Mouse (Mus musculus): ENCODE data around the gene Nr5a2.

The Nr5a2 gene

GRCm38 (mm10) chr1:136948511-136949275 lies 11.6 kb downstream of the Nr5a2 start:
- peak; percentile 78 for DNase-seq (ENCODE audit: extremely low spot score, low spot score)

GRCm38 (mm10) chr1:136948127-136948422 lies 12.2 kb downstream of the Nr5a2 start:
- no peak for DNase-seq (ENCODE audit: extremely low spot score, low spot score)

GRCm38 (mm10) chr1:136947394-136948126 lies 12.7 kb downstream of the Nr5a2 start:
- DNase-seq (ENCODE audit: extremely low spot score, low spot score), result peak; percentile 67

GRCm38 (mm10) chr1:136946806-136947393 lies 13.3 kb downstream of the Nr5a2 start:
- DNase-seq (ENCODE audit: extremely low spot score, low spot score), result no peak

- DNase-seq (ENCODE audit: extremely low spot score, low spot score), result peak; percentile 56
Observed at GRCm38 (mm10) chr1:136946404-136946803, 13.8 kb downstream of the Nr5a2 start.

GRCm38 (mm10) chr1:136945876-136946275 lies 14.4 kb downstream of the Nr5a2 start:
- DNase-seq (ENCODE audit: extremely low spot score, low spot score), result peak; percentile 57

GRCm38 (mm10) chr1:136945426-136945825 lies 14.8 kb downstream of the Nr5a2 start:
- no peak for DNase-seq (ENCODE audit: extremely low spot score, low spot score)

GRCm38 (mm10) chr1:136940603-136941002 lies 19.6 kb downstream of the Nr5a2 start:
- no peak for DNase-seq (ENCODE audit: extremely low spot score, low spot score)

- DNase-seq (ENCODE audit: extremely low spot score, low spot score), result no peak
Observed at GRCm38 (mm10) chr1:136939220-136939619, 21.0 kb downstream of the Nr5a2 start.

GRCm38 (mm10) chr1:136935960-136936324 lies 24.3 kb downstream of the Nr5a2 start:
- DNase-seq (ENCODE audit: extremely low spot score, low spot score), result no peak

GRCm38 (mm10) chr1:136935316-136935959 lies 24.8 kb downstream of the Nr5a2 start:
- DNase-seq (ENCODE audit: extremely low spot score, low spot score), result no peak

- DNase-seq (ENCODE audit: extremely low spot score, low spot score), result no peak
Observed at GRCm38 (mm10) chr1:136934051-136934450, 26.2 kb downstream of the Nr5a2 start.

- DNase-seq (ENCODE audit: extremely low spot score, low spot score), result no peak
Observed at GRCm38 (mm10) chr1:136931026-136931425, 29.2 kb downstream of the Nr5a2 start.

GRCm38 (mm10) chr1:136929743-136930142 lies 30.5 kb downstream of the Nr5a2 start:
- no peak for DNase-seq (ENCODE audit: extremely low spot score, low spot score)

- DNase-seq (ENCODE audit: extremely low spot score, low spot score), result no peak
Observed at GRCm38 (mm10) chr1:136927428-136927827, 32.8 kb downstream of the Nr5a2 start.

GRCm38 (mm10) chr1:136926026-136926425 lies 34.2 kb downstream of the Nr5a2 start:
- no peak for DNase-seq (ENCODE audit: extremely low spot score, low spot score)

- no peak for DNase-seq (ENCODE audit: extremely low spot score, low spot score)
Observed at GRCm38 (mm10) chr1:136920089-136920488, 40.2 kb downstream of the Nr5a2 start.

GRCm38 (mm10) chr1:136918791-136919190 lies 41.5 kb downstream of the Nr5a2 start:
- DNase-seq (ENCODE audit: extremely low spot score, low spot score), result no peak

GRCm38 (mm10) chr1:136915438-136915837 lies 44.8 kb downstream of the Nr5a2 start:
- no peak for DNase-seq (ENCODE audit: extremely low spot score, low spot score)

GRCm38 (mm10) chr1:136911996-136912395 lies 48.3 kb downstream of the Nr5a2 start:
- DNase-seq (ENCODE audit: extremely low spot score, low spot score), result peak; percentile 31

GRCm38 (mm10) chr1:136911594-136911860 lies 48.7 kb downstream of the Nr5a2 start:
- DNase-seq (ENCODE audit: extremely low spot score, low spot score), result no peak

All from neural tube, embryonic 10.5 days (tissue).